Mouse (Mus musculus) MEL (cell line): ENCODE data around the gene Ereg. TPM values are rescaled to one million over a fixed set of nuclear protein-coding genes. Genes with fewer than 3 reads are reported as not detected.

Experiments used
- DNase-seq: peaks from one replicate; pipeline ENCODE4 v3.0.0; 2011; ENCODE audit warnings: low read depth, low spot score
- H3K27ac ChIP-seq: 2 replicates; pipeline ENCODE4 v1.5.1; 2012; ENCODE audit warnings: low read depth, mild to moderate bottlenecking, control low read depth, low read length, moderate library complexity; ENCODE audit not compliant: control insufficient read depth
- H3K27me3 ChIP-seq, 2 experiments: fragments of 150-350 bp in 1 of 2; sonication (generic) in 1 of 2; 2 replicates each; pipeline ENCODE4 v1.6.1; 2012; ENCODE audit warnings: low read length in 2 of 2, mild to moderate bottlenecking in 2 of 2, improper control_type of control experiment in 1 of 2, moderate library complexity in 1 of 2; ENCODE audit not compliant: insufficient read depth in 2 of 2, control insufficient read depth in 1 of 2
- H3K36me3 ChIP-seq, 2 experiments: 2 replicates each; pipeline ENCODE4 v1.6.1; 2012 to 2014; ENCODE audit warnings: low read length in 2 of 2, improper control_type of control experiment in 1 of 2, inconsistent platforms in 1 of 2, mild to moderate bottlenecking in 1 of 2; ENCODE audit not compliant: insufficient read depth in 2 of 2, control insufficient read depth in 1 of 2
- H3K4me1 ChIP-seq, 2 experiments: fragments of 150-350 bp in 1 of 2; sonication (generic) in 1 of 2; 2 replicates each; pipeline ENCODE4 v1.6.1; 2012; ENCODE audit warnings: low read length in 2 of 2, improper control_type of control experiment in 1 of 2, mild to moderate bottlenecking in 1 of 2; ENCODE audit not compliant: insufficient read depth in 2 of 2, control insufficient read depth in 1 of 2
- H3K4me3 ChIP-seq, 2 experiments: fragments of 150-350 bp in 1 of 2; sonication (generic) in 1 of 2; 2 replicates each; pipeline ENCODE4 v1.5.1; 2012; ENCODE audit warnings: low read depth in 2 of 2, low read length in 2 of 2, mild to moderate bottlenecking in 2 of 2, moderate library complexity in 2 of 2, control low read depth in 1 of 2, improper control_type of control experiment in 1 of 2; ENCODE audit not compliant: control insufficient read depth in 1 of 2, insufficient read depth in 1 of 2
- H3K79me2 ChIP-seq: 2 replicates; pipeline ENCODE4 v1.6.1; 2012; ENCODE audit warnings: mild to moderate bottlenecking, low read length, moderate library complexity; ENCODE audit not compliant: control insufficient read depth, poor library complexity, insufficient read depth
- H3K9ac ChIP-seq: 2 replicates; pipeline ENCODE4 v1.6.1; 2012; ENCODE audit warnings: low read depth, mild to moderate bottlenecking, control low read depth, low read length, moderate library complexity; ENCODE audit not compliant: control insufficient read depth, poor library complexity, severe bottlenecking
- H3K9me3 ChIP-seq: fragments of 150-350 bp; sonication (generic); replicated peaks from 2 replicates; pipeline ENCODE4 v1.6.1; 2012; ENCODE audit warnings: mild to moderate bottlenecking, low read length, improper control_type of control experiment, moderate library complexity; ENCODE audit not compliant: insufficient read depth
- BHLHE40 ChIP-seq: IDR thresholded peaks from 2 replicates; pipeline ENCODE4 v1.6.1; 2012; ENCODE audit warnings: low read depth, mild to moderate bottlenecking, inconsistent platforms, low read length, improper control_type of control experiment, borderline replicate concordance
- CHD1 ChIP-seq: IDR thresholded peaks from 2 replicates; pipeline ENCODE4 v1.6.1; 2012; ENCODE audit warnings: low read depth, mild to moderate bottlenecking, inconsistent platforms, low read length, improper control_type of control experiment
- CHD2 ChIP-seq: IDR thresholded peaks from 2 replicates; pipeline ENCODE4 v1.6.1; 2011; ENCODE audit warnings: low read length, improper control_type of control experiment
- ELF1 ChIP-seq: IDR thresholded peaks from 2 replicates; pipeline ENCODE4 v1.6.1; 2014; ENCODE audit warnings: low read depth, mild to moderate bottlenecking, inconsistent platforms, low read length, improper control_type of control experiment, moderate library complexity
- EP300 ChIP-seq, 2 experiments: IDR thresholded peaks; 2 replicates each; pipeline ENCODE4 v1.6.1; 2011; ENCODE audit warnings: improper control_type of control experiment in 2 of 2, low read length in 2 of 2, low read depth in 1 of 2, mild to moderate bottlenecking in 1 of 2
- ETS1 ChIP-seq: IDR thresholded peaks from 2 replicates; pipeline ENCODE4 v1.6.1; 2012; ENCODE audit warnings: low read depth, mild to moderate bottlenecking, inconsistent platforms, low read length, improper control_type of control experiment, moderate library complexity
- GABPA ChIP-seq: IDR thresholded peaks from 2 replicates; pipeline ENCODE4 v1.6.1; 2012; ENCODE audit warnings: low read depth, mild to moderate bottlenecking, inconsistent platforms, low read length, improper control_type of control experiment, moderate library complexity
- JUND ChIP-seq: IDR thresholded peaks from 2 replicates; pipeline ENCODE4 v1.6.1; 2011; ENCODE audit warnings: low read depth, mild to moderate bottlenecking, improper control_type of control experiment, low read length
- MAFK ChIP-seq: IDR thresholded peaks from 2 replicates; pipeline ENCODE4 v1.6.1; 2011; ENCODE audit warnings: low read depth, mild to moderate bottlenecking, low read length, improper control_type of control experiment, borderline replicate concordance
- MAZ ChIP-seq: IDR thresholded peaks from 2 replicates; pipeline ENCODE4 v1.6.1; 2012; ENCODE audit warnings: low read depth, mild to moderate bottlenecking, inconsistent platforms, low read length, improper control_type of control experiment
- MEF2A ChIP-seq: IDR thresholded peaks from 2 replicates; pipeline ENCODE4 v1.6.1; 2014; ENCODE audit warnings: low read depth, mild to moderate bottlenecking, inconsistent platforms, low read length, improper control_type of control experiment; ENCODE audit not compliant: poor library complexity, insufficient replicate concordance, severe bottlenecking; ENCODE audit errors: extremely low read depth
- MXI1 ChIP-seq: IDR thresholded peaks from 2 replicates; pipeline ENCODE4 v1.6.1; 2011; ENCODE audit warnings: mild to moderate bottlenecking, low read depth, low read length, improper control_type of control experiment
- MYB ChIP-seq: IDR thresholded peaks from 2 replicates; pipeline ENCODE4 v1.6.1; 2011; ENCODE audit warnings: mild to moderate bottlenecking, low read depth, low read length, improper control_type of control experiment
- MYC ChIP-seq: IDR thresholded peaks from 2 replicates; pipeline ENCODE4 v1.6.1; 2011; ENCODE audit warnings: low read depth, mild to moderate bottlenecking, low read length, improper control_type of control experiment, moderate library complexity
- NELFE ChIP-seq: IDR thresholded peaks from 2 replicates; pipeline ENCODE4 v1.6.1; 2011; ENCODE audit warnings: low read depth, low read length, improper control_type of control experiment
- POLR2A ChIP-seq, 2 experiments: IDR thresholded peaks; 2 replicates each; pipeline ENCODE4 v1.6.1; 2011 to 2012; ENCODE audit warnings: low read length in 2 of 2, mild to moderate bottlenecking in 2 of 2, control low read depth in 1 of 2, improper control_type of control experiment in 1 of 2, low read depth in 1 of 2, moderate library complexity in 1 of 2; ENCODE audit not compliant: control insufficient read depth in 1 of 2, insufficient read depth in 1 of 2, poor library complexity in 1 of 2
- POLR2AphosphoS2 ChIP-seq: IDR thresholded peaks from 2 replicates; pipeline ENCODE4 v1.6.1; 2011; ENCODE audit warnings: low read length, improper control_type of control experiment
- RAD21 ChIP-seq: IDR thresholded peaks from 2 replicates; pipeline ENCODE4 v1.6.1; 2011; ENCODE audit warnings: mild to moderate bottlenecking, low read depth, low read length, improper control_type of control experiment
- RCOR1 ChIP-seq: IDR thresholded peaks from 2 replicates; pipeline ENCODE4 v1.6.1; 2012; ENCODE audit warnings: low read depth, mild to moderate bottlenecking, inconsistent platforms, low read length, improper control_type of control experiment
- SIN3A ChIP-seq: IDR thresholded peaks from 2 replicates; pipeline ENCODE4 v1.6.1; 2012; ENCODE audit warnings: low read length, improper control_type of control experiment, inconsistent platforms
- UBTF ChIP-seq: IDR thresholded peaks from 2 replicates; pipeline ENCODE4 v1.6.1; 2012; ENCODE audit warnings: low read depth, mild to moderate bottlenecking, inconsistent platforms, low read length, improper control_type of control experiment, moderate library complexity, borderline replicate concordance; ENCODE audit not compliant: insufficient read depth
- USF1 ChIP-seq: IDR thresholded peaks from 2 replicates; pipeline ENCODE4 v1.6.1; 2014; ENCODE audit warnings: low read depth, mild to moderate bottlenecking, inconsistent platforms, low read length, improper control_type of control experiment, moderate library complexity
- USF2 ChIP-seq, 2 experiments: IDR thresholded peaks; 2 replicates each; pipeline ENCODE4 v1.6.1; 2011 to 2012; ENCODE audit warnings: improper control_type of control experiment in 2 of 2, low read length in 2 of 2, borderline replicate concordance in 1 of 2, inconsistent platforms in 1 of 2, low read depth in 1 of 2, mild to moderate bottlenecking in 1 of 2; ENCODE audit not compliant: insufficient read depth in 1 of 2
- ZC3H11A ChIP-seq: IDR thresholded peaks from 2 replicates; pipeline ENCODE4 v1.6.1; 2012; ENCODE audit warnings: low read depth, mild to moderate bottlenecking, inconsistent platforms, low read length, improper control_type of control experiment
- ZKSCAN1 ChIP-seq: IDR thresholded peaks from 2 replicates; pipeline ENCODE4 v1.6.1; 2012; ENCODE audit warnings: low read depth, mild to moderate bottlenecking, inconsistent platforms, low read length, improper control_type of control experiment, moderate library complexity
- ZMIZ1 ChIP-seq: IDR thresholded peaks from 2 replicates; pipeline ENCODE4 v1.6.1; 2012; ENCODE audit warnings: low read depth, mild to moderate bottlenecking, inconsistent platforms, low read length, improper control_type of control experiment, moderate library complexity
- polyA plus RNA-seq, 2 experiments: library from polyadenylated mRNA; stranded (reverse) in 1 of 2; unstranded in 1 of 2; fragments of >175 nt in 1 of 2; fragments of >200 nt in 1 of 2; gene quantifications; 2 replicates each; pipeline versions ENCODE4 v1.2.1 to v1.2.4; 2012; ENCODE audit warnings: low replicate concordance in 2 of 2, low read depth in 1 of 2; ENCODE audit not compliant: insufficient read length in 2 of 2, insufficient read depth in 1 of 2, missing spikeins in 1 of 2
- total RNA-seq: library from RNA; depleted of rRNA; stranded (reverse); fragments of 300-350 nt; gene quantifications from 2 replicates; pipeline ENCODE4 v1.2.3, GENCODE M21; 2012

Ereg gene
- total and polyA plus RNA-seq, 3 experiments, result not detected

GRCm38 (mm10) chr5:91074026-91074425, 396 bp upstream of the Ereg start:
- no peak overlapping the region for H3K27ac ChIP-seq
- TF ChIP-seq NELFE (no peak), MEF2A (no peak), CHD2 (no peak), MAZ (no peak), BHLHE40 (no peak), GABPA (no peak), ETS1 (no peak), MXI1 (no peak), POLR2A (IDR thresholded peaks at IDR 0.05; ENCODE audit: control insufficient read depth in 1 of 2, insufficient read depth in 1 of 2, low read depth in 1 of 2, low read length in 2 of 2, poor library complexity in 1 of 2) (no peak), RAD21 (no peak), POLR2AphosphoS2 (no peak), ZKSCAN1 (no peak), ELF1 (no peak), UBTF (no peak), JUND (no peak), SIN3A (no peak), CHD1 (no peak), MYC (no peak), MAFK (no peak), USF2 (IDR thresholded peaks at IDR 0.05; ENCODE audit: borderline replicate concordance in 1 of 2, insufficient read depth in 1 of 2, low read depth in 1 of 2, low read length in 2 of 2) (no peak)
- H3K27me3 ChIP-seq, result no peaks in the 10 kb centered on the region; a peak in 1 of 4 replicates
- no peaks in the 10 kb centered on the region for H3K36me3 ChIP-seq
- no peaks in the 10 kb centered on the region for H3K9me3 ChIP-seq
- no peaks in the 10 kb centered on the region for H3K4me1 ChIP-seq
- H3K9ac ChIP-seq, result no peak overlapping the region
- no peak overlapping the region for H3K4me3 ChIP-seq
- H3K79me2 ChIP-seq, result no peaks in the 10 kb centered on the region
- no peak for DNase-seq

GRCm38 (mm10) chr5:91075021-91075420, 599 bp downstream of the Ereg start:
- Histone ChIP-seq H3K9me3 (no peaks in the 10 kb centered on the region), H3K4me3 (no peak overlapping the region), H3K27ac (no peak overlapping the region), H3K36me3 (no peaks in the 10 kb centered on the region), H3K4me1 (no peaks in the 10 kb centered on the region)
- no peak for DNase-seq
- TF ChIP-seq ETS1 (no peak), UBTF (no peak), USF1 (no peak), RCOR1 (no peak), ZC3H11A (no peak), CHD2 (no peak), ZMIZ1 (no peak), EP300 (IDR thresholded peaks at IDR 0.05; ENCODE audit: low read depth in 1 of 2, low read length in 2 of 2) (no peak), MYB (no peak), BHLHE40 (no peak), NELFE (no peak), POLR2A (IDR thresholded peaks at IDR 0.05; ENCODE audit: control insufficient read depth in 1 of 2, insufficient read depth in 1 of 2, low read depth in 1 of 2, low read length in 2 of 2, poor library complexity in 1 of 2) (no peak)
- TF ChIP-seq, all 39 proteins: peak for 0
- Histone ChIP-seq H3K27me3 (no peaks in the 10 kb centered on the region; a peak in 1 of 4 replicates), H3K79me2 (no peaks in the 10 kb centered on the region), H3K9ac (no peak overlapping the region)
